Mouse (Mus musculus): ENCODE data around the gene Cpeb1.
A peak's percentile ranks its signal among the peaks of the same experiment; 100 is the strongest.
"Not testable (repeated sequence)": the region's sequence is repeated elsewhere in the genome, so short reads cannot be mapped to it uniquely, and the experiment has no call there.

Gene Cpeb1

DNA sequence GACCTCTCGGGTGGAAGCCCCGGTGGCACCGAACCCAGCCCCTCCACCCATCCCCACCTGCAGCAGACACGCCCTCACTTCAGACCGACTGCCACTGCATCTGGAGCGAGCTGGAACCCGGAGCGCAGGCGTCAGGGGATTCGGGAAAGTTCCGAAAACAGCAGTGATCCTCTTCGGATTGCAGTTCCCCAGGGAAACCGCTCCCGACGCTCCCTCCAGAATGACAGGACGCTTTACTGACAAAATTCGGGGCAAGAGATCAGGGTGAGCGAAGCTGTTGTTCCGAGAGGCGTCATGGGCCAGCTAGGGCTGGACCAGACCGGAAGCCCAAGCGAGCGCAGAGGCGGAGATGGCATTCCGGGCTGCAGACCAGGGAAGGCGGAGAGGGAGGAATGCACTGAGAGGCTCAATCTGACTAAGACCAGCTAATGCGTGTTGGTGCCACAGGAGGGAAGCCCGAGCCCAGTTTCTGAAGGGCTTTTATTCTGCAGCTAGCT lies at the start of gene Cpeb1:
TSS of gene Cpeb1 (minus strand) at position 311 of the 497 bp plus-strand sequence.
- DNase-seq (ENCODE audit: low read depth, low spot score) = no peak

GRCm38 (mm10) chr7:81501050-81501449 lies 45.8 kb upstream of the Cpeb1 start:
- no peak for DNase-seq (ENCODE audit: low read depth, low spot score)

- DNase-seq (ENCODE audit: low read depth, low spot score) = no peak
Measured at GRCm38 (mm10) chr7:81498181-81498580, 42.9 kb upstream of the Cpeb1 start, which contains the start of gene BC048679. BC048679 (minus strand) TSS chr7:81498281.

- DNase-seq (ENCODE audit: low read depth, low spot score) = no peak
Measured at GRCm38 (mm10) chr7:81497171-81497570, 41.9 kb upstream of the Cpeb1 start.

DNA sequence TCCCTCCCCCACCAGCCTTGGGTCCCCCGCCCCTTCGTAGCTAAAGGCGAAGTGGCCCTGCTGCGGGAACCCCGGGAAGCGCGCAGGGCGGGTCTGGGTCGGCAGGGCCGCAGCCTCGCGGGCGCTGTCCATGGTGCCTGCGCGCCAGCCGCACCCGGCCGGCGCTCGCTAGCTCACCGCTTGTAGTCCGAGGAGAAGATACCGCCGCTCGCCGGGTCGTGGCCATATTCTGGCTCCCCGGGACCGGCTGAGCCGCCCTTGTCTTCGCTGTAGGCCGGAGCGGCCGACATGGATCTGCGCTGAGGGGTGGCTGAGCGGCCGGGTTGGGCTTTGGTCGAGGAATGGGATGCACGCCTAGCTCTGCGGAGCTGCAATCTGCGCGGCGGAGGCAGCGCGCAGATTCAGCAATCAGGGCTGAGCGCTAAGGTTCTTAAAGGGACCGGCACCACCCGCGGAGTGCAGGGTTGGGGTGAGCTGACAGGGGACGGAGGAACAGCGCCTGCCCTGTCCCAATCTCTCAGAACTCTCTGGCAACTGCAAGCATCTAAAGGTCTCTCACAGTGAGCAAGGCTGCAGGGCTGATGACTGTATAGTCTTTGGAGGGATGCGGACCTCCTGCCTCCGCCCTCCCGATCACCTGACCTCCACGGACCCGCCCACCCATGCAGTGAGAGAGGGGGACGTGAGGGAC lies 38.2 kb upstream of the Cpeb1 start, which contains the start of gene Ap3b2:
TSS of gene Ap3b2 (minus strand) at position 595 of the 691 bp plus-strand sequence.
- peak; percentile 30 for DNase-seq (ENCODE audit: low read depth, low spot score)

- DNase-seq (ENCODE audit: low read depth, low spot score) = no peak
Measured at GRCm38 (mm10) chr7:81492628-81493027, 37.4 kb upstream of the Cpeb1 start.

- DNase-seq (ENCODE audit: low read depth, low spot score) = no peak
Measured at GRCm38 (mm10) chr7:81489649-81490048, 34.4 kb upstream of the Cpeb1 start.

GRCm38 (mm10) chr7:81480800-81481199 lies 25.5 kb upstream of the Cpeb1 start:
- DNase-seq (ENCODE audit: low read depth, low spot score) = no peak

GRCm38 (mm10) chr7:81479531-81480090 lies 24.3 kb upstream of the Cpeb1 start:
- no peak for DNase-seq (ENCODE audit: low read depth, low spot score)

DNA sequence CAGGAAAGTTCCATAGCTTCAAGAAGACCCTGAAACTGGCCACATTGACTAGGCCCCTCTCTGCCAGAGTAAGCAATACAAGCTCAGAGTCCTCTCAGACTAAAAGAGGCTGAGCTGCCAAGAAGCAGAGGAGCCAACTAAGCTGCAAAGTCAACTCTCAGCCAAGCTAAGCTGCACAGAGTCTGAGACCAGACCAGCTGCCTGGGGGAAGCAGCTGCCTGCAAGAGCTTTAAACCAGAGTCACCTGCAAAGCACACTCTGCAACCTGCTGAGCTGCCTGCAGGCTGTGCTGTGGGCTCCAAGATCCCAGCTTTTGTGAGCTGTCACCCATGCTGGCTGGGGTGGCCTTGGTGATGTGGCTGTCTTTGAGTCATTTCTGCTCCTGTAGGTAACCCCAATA lies 23.0 kb upstream of the Cpeb1 start:
- DNase-seq (ENCODE audit: low read depth, low spot score) = not testable (repeated sequence)

DNA sequence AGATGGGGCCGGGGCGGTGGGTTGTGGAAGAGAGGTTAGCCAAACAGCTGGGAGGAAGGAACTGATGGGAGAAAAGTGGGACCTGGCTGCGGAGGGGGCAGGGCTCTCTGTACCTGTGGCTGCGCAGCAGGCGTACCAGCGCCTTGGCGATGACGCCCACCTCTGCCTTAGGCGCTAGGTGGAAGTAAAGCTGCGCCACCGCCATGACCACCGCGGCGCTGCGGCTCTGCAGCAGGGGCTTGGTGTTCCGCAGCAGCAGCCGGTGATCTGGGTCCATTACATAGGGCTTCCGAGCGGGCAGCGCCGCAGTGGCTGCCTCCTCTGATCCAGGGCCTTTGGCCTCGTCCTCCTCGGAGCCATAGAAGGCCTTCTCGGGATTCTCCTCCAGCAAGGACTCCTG lies 21.6 kb upstream of the Cpeb1 start:
- no peak for DNase-seq (ENCODE audit: low read depth, low spot score)

- no peak for DNase-seq (ENCODE audit: low read depth, low spot score)
Measured at GRCm38 (mm10) chr7:81475221-81475620, 20.0 kb upstream of the Cpeb1 start.

- no peak for DNase-seq (ENCODE audit: low read depth, low spot score)
Measured at GRCm38 (mm10) chr7:81464906-81465450, 9.7 kb upstream of the Cpeb1 start.

- DNase-seq (ENCODE audit: low read depth, low spot score) = no peak
Measured at GRCm38 (mm10) chr7:81464116-81464515, 8.9 kb upstream of the Cpeb1 start.

- DNase-seq (ENCODE audit: low read depth, low spot score) = no peak
Measured at GRCm38 (mm10) chr7:81462815-81463214, 7.5 kb upstream of the Cpeb1 start.

- peak; percentile 15 for DNase-seq (ENCODE audit: low read depth, low spot score)
Measured at GRCm38 (mm10) chr7:81454331-81455039, 780 bp downstream of the Cpeb1 start.

DNA sequence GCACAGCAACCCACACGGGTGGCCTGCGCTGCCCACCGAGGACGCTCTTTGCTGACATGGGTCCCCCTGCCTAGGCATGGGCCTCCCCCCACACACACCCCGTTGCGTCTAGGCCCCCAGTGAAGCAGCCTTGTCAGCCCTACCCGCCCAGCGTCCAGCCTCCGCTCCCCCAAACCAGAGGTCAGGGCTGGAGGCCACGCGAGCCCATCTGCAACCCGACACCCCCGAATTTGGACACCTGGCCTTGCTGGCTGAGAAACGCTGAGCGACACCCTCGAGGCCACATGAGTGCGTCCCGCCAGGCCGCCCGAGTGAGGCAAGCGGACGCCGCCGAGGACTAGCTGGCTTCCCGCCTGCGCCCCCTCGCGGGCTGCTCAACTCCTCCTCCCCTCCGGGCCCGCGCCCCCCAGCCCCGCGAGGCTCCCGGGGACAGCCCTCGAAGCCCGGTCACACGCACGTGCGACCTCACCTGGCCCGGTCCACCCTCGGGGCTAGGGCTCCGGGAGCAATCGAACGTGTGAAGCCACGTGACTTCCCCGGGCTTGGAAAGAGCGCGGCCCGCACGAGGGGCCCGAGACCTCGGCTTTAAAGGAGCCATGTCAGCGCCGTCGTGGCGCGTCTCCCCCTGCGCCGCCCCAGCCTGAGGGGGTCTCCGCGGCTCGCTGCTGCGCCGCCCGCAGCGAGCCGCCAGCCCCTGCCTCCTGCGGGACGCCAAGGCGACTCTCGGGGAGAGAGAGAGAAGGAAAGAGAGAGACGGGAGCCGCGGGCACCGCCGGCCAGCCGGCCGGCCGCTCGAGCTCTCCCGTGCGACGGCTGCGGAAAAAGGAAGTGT lies 1.6 kb downstream of the Cpeb1 start:
- peak; percentile 21 for DNase-seq (ENCODE audit: low read depth, low spot score)

DNA sequence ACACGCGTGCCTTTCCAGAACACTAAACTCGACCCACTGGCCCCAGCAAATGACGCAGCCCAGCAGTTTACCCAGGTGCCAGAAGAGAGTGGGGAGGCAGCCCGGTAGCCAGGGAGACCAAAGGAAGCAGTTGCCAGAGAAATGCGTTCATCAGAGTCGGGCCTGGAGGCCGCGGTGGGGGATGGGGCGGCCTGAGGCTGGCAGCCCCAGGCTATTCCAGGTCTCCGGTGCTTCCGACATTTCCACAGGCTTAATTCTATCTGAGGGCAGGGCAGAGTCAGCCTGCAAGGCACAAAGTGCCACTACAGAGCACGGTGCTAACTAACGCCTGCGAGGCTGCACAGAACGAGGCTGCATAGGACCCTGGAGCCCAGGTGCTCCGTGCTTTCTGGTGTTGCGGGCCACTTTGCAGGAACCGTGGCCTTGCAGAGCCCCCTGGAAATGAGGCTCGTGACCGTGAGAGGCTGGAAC lies 2.3 kb downstream of the Cpeb1 start:
- no peak for DNase-seq (ENCODE audit: low read depth, low spot score)

GRCm38 (mm10) chr7:81398957-81399356 lies 56.3 kb downstream of the Cpeb1 start:
- DNase-seq (ENCODE audit: low read depth, low spot score) = peak; percentile 39

- no peak for DNase-seq (ENCODE audit: low read depth, low spot score)
Measured at GRCm38 (mm10) chr7:81379363-81379762, 75.9 kb downstream of the Cpeb1 start.

DNA sequence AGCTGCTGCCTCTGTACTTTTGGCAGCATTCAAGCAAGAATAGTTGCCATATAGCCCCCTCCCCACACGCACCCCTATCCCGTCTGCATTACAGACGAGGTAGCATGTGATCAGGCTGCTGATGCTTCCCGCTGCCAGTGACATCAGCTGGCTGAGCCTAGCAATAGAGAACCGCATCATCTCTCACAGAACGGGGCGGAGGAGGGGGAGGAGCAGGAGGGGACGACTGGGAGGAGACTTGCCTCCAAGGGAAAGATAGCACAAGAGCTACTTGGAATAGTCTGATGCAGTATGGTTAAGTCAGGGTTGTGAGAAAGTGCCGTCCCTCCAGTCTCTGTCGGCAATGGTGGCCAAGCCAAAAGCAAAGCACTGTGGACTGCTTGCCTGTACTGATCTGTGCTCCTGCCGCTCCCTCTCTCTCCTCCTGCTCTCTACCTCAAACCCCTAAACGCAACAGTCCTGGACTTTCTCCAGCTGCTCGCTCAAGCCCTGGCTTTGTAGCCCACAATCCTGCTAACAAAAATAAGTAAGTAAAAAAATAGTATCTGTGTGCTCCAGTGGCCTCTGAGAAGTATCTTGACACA lies 82.8 kb downstream of the Cpeb1 start:
- no peak for DNase-seq (ENCODE audit: low read depth, low spot score)

All from CD4-positive helper T cell, adult 2 months (primary cell).